Mouse (Mus musculus): ENCODE data around the gene Cacna1e. TPM values are rescaled to one million over a fixed set of nuclear protein-coding genes. Genes with fewer than 3 reads are reported as not detected.

The Cacna1e gene
- polyA plus RNA-seq, 2 experiments, result 0.02 to 0.03 TPM

GRCm38 (mm10) chr1:154579929-154580328 lies 304.4 kb downstream of the Cacna1e start:
- Histone ChIP-seq H3K9ac (replicated peaks) (no peak overlapping the region), H3K9me3 (ENCODE audit: control insufficient read depth, low read length) (no peaks in the 10 kb centered on the region), H3K4me3 (ENCODE audit: insufficient read depth in 1 of 2, low read depth in 2 of 2, low read length in 2 of 2) (no peak overlapping the region), H3K27me3 (ENCODE audit: control insufficient read depth, insufficient read depth, low read length) (no peaks in the 10 kb centered on the region), H3K4me1 (replicated peaks; ENCODE audit: control insufficient read depth in 2 of 2, insufficient read depth in 2 of 2, low read length in 1 of 2) (no peaks in the 10 kb centered on the region), H3K4me2 (ENCODE audit: low read depth) (no peak overlapping the region), H3K36me3 (replicated peaks; ENCODE audit: control insufficient read depth, insufficient read depth, low read depth) (no peaks in the 10 kb centered on the region), H3K27ac (no peak overlapping the region)
- TF ChIP-seq EP300 (IDR thresholded peaks at IDR 0.05; ENCODE audit: low read depth), result no peak
- TF ChIP-seq CTCF (IDR thresholded peaks at IDR 0.05; ENCODE audit: low read depth), result no peak
- WGBS (ENCODE audit: insufficient replicate concordance), result 53% methylated on average over 2 of the region's 2 CpGs
- DNase-seq (ENCODE audit: low read depth in 3 of 3, low spot score in 3 of 3), result no peak
- ATAC-seq (ENCODE audit: insufficient read depth), result no peak

- Histone ChIP-seq H3K4me1 (replicated peaks; ENCODE audit: control insufficient read depth in 2 of 2, insufficient read depth in 2 of 2, low read length in 1 of 2) (no peaks in the 10 kb centered on the region), H3K27ac (no peak overlapping the region), H3K27me3 (ENCODE audit: control insufficient read depth, insufficient read depth, low read length) (no peaks in the 10 kb centered on the region), H3K9me3 (ENCODE audit: control insufficient read depth, low read length) (no peaks in the 10 kb centered on the region), H3K4me3 (ENCODE audit: insufficient read depth in 1 of 2, low read depth in 2 of 2, low read length in 2 of 2) (no peak overlapping the region), H3K36me3 (replicated peaks; ENCODE audit: control insufficient read depth, insufficient read depth, low read depth) (no peaks in the 10 kb centered on the region), H3K9ac (replicated peaks) (no peak overlapping the region), H3K4me2 (ENCODE audit: low read depth) (no peak overlapping the region)
- ATAC-seq (ENCODE audit: insufficient read depth), result no peak
- WGBS (ENCODE audit: insufficient replicate concordance), result 60% methylated on average over 4 of the region's 4 CpGs
- TF ChIP-seq EP300 (IDR thresholded peaks at IDR 0.05; ENCODE audit: low read depth) (no peak), CTCF (IDR thresholded peaks at IDR 0.05; ENCODE audit: low read depth) (no peak)
- no peak for DNase-seq (ENCODE audit: low read depth in 3 of 3, low spot score in 3 of 3)
Measured at GRCm38 (mm10) chr1:154578748-154579147, 305.6 kb downstream of the Cacna1e start.

GRCm38 (mm10) chr1:154576418-154576817 lies 307.9 kb downstream of the Cacna1e start:
- no peaks in the 10 kb centered on the region for H3K9me3 ChIP-seq (ENCODE audit: control insufficient read depth, low read length)
- H3K27ac ChIP-seq, result no peak overlapping the region
- no peak overlapping the region for H3K4me3 ChIP-seq (ENCODE audit: insufficient read depth in 1 of 2, low read depth in 2 of 2, low read length in 2 of 2)
- no peaks in the 10 kb centered on the region for H3K36me3 ChIP-seq (replicated peaks; ENCODE audit: control insufficient read depth, insufficient read depth, low read depth)
- H3K4me2 ChIP-seq (ENCODE audit: low read depth), result no peak overlapping the region
- no peaks in the 10 kb centered on the region for H3K27me3 ChIP-seq (ENCODE audit: control insufficient read depth, insufficient read depth, low read length)
- 45% methylated on average over 2 of the region's 2 CpGs for WGBS (ENCODE audit: insufficient replicate concordance)
- H3K9ac ChIP-seq (replicated peaks), result no peak overlapping the region
- TF ChIP-seq CTCF (IDR thresholded peaks at IDR 0.05; ENCODE audit: low read depth) (no peak), EP300 (IDR thresholded peaks at IDR 0.05; ENCODE audit: low read depth) (no peak)
- ATAC-seq (ENCODE audit: insufficient read depth) (no peak), DNase-seq (ENCODE audit: low read depth in 3 of 3, low spot score in 3 of 3) (no peak)
- no peaks in the 10 kb centered on the region for H3K4me1 ChIP-seq (replicated peaks; ENCODE audit: control insufficient read depth in 2 of 2, insufficient read depth in 2 of 2, low read length in 1 of 2)

- no peak overlapping the region for H3K27ac ChIP-seq
- H3K4me2 ChIP-seq (ENCODE audit: low read depth), result no peak overlapping the region
- WGBS (ENCODE audit: insufficient replicate concordance), result 50% methylated on average over 6 of the region's 6 CpGs
- H3K4me1 ChIP-seq (replicated peaks; ENCODE audit: control insufficient read depth in 2 of 2, insufficient read depth in 2 of 2, low read length in 1 of 2), result no peaks in the 10 kb centered on the region
- no peak overlapping the region for H3K4me3 ChIP-seq (ENCODE audit: insufficient read depth in 1 of 2, low read depth in 2 of 2, low read length in 2 of 2)
- no peaks in the 10 kb centered on the region for H3K27me3 ChIP-seq (ENCODE audit: control insufficient read depth, insufficient read depth, low read length)
- H3K9ac ChIP-seq (replicated peaks), result no peak overlapping the region
- TF ChIP-seq CTCF (IDR thresholded peaks at IDR 0.05; ENCODE audit: low read depth), result no peak
- TF ChIP-seq EP300 (IDR thresholded peaks at IDR 0.05; ENCODE audit: low read depth), result no peak
- ATAC-seq (ENCODE audit: insufficient read depth) (no peak), DNase-seq (ENCODE audit: low read depth in 3 of 3, low spot score in 3 of 3) (no peak)
- no peaks in the 10 kb centered on the region for H3K36me3 ChIP-seq (replicated peaks; ENCODE audit: control insufficient read depth, insufficient read depth, low read depth)
- no peaks in the 10 kb centered on the region for H3K9me3 ChIP-seq (ENCODE audit: control insufficient read depth, low read length)
Measured at GRCm38 (mm10) chr1:154566026-154566425, 318.3 kb downstream of the Cacna1e start.

GRCm38 (mm10) chr1:154555811-154556210 lies 328.5 kb downstream of the Cacna1e start:
- DNase-seq (ENCODE audit: low read depth in 3 of 3, low spot score in 3 of 3) (no peak), ATAC-seq (ENCODE audit: insufficient read depth) (no peak)

More at GRCm38 (mm10) chr1:154555811-154556210, 328.5 kb downstream of the Cacna1e start:
- no peaks in the 10 kb centered on the region for H3K9me3 ChIP-seq (ENCODE audit: control insufficient read depth, low read length)
- no peak overlapping the region for H3K4me3 ChIP-seq (ENCODE audit: insufficient read depth in 1 of 2, low read depth in 2 of 2, low read length in 2 of 2)
- TF ChIP-seq CTCF (IDR thresholded peaks at IDR 0.05; ENCODE audit: low read depth) (no peak), EP300 (IDR thresholded peaks at IDR 0.05; ENCODE audit: low read depth) (no peak)
- H3K4me2 ChIP-seq (ENCODE audit: low read depth), result no peak overlapping the region
- no peaks in the 10 kb centered on the region for H3K36me3 ChIP-seq (replicated peaks; ENCODE audit: control insufficient read depth, insufficient read depth, low read depth)
- no peaks in the 10 kb centered on the region for H3K4me1 ChIP-seq (replicated peaks; ENCODE audit: control insufficient read depth in 2 of 2, insufficient read depth in 2 of 2, low read length in 1 of 2)
- no peaks in the 10 kb centered on the region for H3K27me3 ChIP-seq (ENCODE audit: control insufficient read depth, insufficient read depth, low read length)
- H3K27ac ChIP-seq, result no peak overlapping the region
- H3K9ac ChIP-seq (replicated peaks), result no peak overlapping the region
- 32% methylated on average over 1 of the region's 1 CpGs for WGBS (ENCODE audit: insufficient replicate concordance)

Data from liver, embryonic 14.5 days (tissue).